Mouse (Mus musculus): ENCODE measurements around the gene Nrxn3. TPM values are rescaled to one million over a fixed set of nuclear protein-coding genes. Genes with fewer than 3 reads are reported as not detected.

The Nrxn3 gene
- polyA plus RNA-seq, 1 experiment from 2014 or later, result 1.4 TPM

DNA sequence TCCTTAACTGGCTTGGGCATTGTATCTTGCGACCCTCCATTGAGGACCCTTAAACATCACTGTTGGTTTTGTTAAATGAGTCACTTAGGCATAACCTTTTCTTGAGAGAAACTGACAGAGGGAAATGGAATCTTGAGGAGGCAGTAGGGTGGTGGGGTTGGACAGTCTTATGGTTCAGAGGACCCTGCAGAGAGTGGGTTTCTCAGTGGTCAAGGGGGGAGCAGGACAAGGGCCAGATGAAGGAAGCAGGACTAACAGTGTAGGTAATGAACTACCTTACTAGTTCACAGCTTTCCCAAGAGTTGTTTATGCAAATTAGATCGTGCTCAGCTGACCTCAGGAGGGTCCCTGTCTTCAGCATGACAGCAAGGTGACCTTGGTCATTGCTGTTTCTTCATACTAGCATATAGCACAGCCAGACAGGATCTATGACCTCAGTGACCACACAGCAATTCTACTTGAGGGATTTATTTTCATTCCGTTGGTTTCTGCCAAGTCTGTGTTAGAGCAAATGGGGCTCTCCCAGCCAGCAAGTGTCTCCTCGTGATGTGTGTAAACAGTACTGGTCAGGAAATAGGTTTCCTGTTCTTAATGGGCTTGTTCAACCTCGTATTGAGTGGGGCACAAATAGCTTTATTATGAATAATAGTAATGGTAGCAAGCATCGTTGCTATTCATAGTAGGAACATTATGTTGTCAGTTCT is 384.4 kb downstream of the Nrxn3 start:
- H3K9ac ChIP-seq (ENCODE audit: low read depth, low read length), result no peak overlapping the region
- ATAC-seq, result no peak
- 47% methylated on average over 6 of the region's 6 CpGs for WGBS
- no peaks in the 10 kb centered on the region for H3K36me3 ChIP-seq (ENCODE audit: control insufficient read depth, insufficient read depth, low read length)
- no peaks in the 10 kb centered on the region for H3K4me1 ChIP-seq (ENCODE audit: control insufficient read depth, insufficient read depth, low read length)
- H3K27ac ChIP-seq (ENCODE audit: low read length), result no peak overlapping the region
- H3K4me3 ChIP-seq (ENCODE audit: low read length), result no peak overlapping the region
- no peaks in the 10 kb centered on the region for H3K27me3 ChIP-seq (replicated peaks; ENCODE audit: control insufficient read depth, insufficient read depth, low read length)
- no peaks in the 10 kb centered on the region for H3K9me3 ChIP-seq (ENCODE audit: control insufficient read depth, low read length)
- no peak overlapping the region for H3K4me2 ChIP-seq (ENCODE audit: low read depth, low read length)

DNA sequence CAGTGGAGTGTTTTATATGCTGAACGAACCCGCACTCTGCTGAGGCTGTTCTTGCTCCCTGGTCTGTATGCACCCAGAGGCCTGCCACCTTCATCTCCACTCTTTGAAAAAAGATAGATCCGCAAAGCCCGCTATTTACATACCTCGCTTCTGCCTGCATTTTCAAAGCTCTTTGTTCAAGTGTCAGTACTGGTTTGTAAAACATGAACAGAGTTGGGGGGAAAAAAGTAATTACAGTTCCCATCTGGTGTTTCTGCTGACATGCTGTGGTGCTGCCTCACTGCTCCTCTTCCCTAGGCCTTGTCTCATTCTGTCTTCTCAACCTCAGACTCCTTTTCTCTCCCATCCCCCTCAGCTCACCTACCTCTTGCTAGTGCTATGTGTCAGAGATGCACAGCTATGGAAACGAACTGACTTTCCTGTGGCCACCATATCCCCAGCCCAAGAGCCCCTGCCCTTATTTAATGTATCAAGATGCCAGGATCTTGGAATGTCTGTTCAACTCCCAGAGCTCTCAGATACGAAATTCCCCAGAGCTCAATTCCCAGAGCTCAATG is 387.2 kb downstream of the Nrxn3 start:
- WGBS, result 69% methylated on average over 7 of the region's 7 CpGs
- H3K4me2 ChIP-seq (ENCODE audit: low read depth, low read length), result no peak overlapping the region

DNA sequence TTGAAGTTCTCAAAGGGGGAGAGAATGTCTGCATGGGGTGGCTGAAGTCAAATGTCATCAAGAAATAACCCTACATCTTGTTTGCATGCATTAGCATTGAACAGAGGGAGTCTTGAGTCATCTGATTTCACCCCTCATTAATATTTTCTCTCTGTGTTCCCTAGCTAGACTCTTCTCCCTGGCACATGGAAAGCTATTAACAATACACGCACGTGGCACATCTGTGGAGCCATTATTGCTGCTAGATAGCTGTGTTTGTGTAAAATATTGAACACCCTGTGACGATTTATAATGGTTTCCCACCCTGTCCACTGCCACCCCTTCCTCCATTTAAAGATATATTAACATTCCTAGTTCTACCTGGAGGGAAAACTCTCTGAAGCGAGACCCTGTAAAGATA is 405.9 kb downstream of the Nrxn3 start:
- 62% methylated on average over 4 of the region's 4 CpGs for WGBS
- no peak for ATAC-seq
- H3K36me3 ChIP-seq (ENCODE audit: control insufficient read depth, insufficient read depth, low read length), result no peaks in the 10 kb centered on the region

More for the DNA sequence above, 387.2 kb downstream of the Nrxn3 start:
- Histone ChIP-seq H3K9me3 (ENCODE audit: control insufficient read depth, low read length) (no peaks in the 10 kb centered on the region), H3K4me3 (ENCODE audit: low read length) (no peak overlapping the region), H3K27ac (ENCODE audit: low read length) (no peak overlapping the region), H3K9ac (ENCODE audit: low read depth, low read length) (no peak overlapping the region), H3K27me3 (replicated peaks; ENCODE audit: control insufficient read depth, insufficient read depth, low read length) (no peaks in the 10 kb centered on the region), H3K4me1 (ENCODE audit: control insufficient read depth, insufficient read depth, low read length) (no peaks in the 10 kb centered on the region), H3K36me3 (ENCODE audit: control insufficient read depth, insufficient read depth, low read length) (no peaks in the 10 kb centered on the region)
- ATAC-seq, result no peak

DNA sequence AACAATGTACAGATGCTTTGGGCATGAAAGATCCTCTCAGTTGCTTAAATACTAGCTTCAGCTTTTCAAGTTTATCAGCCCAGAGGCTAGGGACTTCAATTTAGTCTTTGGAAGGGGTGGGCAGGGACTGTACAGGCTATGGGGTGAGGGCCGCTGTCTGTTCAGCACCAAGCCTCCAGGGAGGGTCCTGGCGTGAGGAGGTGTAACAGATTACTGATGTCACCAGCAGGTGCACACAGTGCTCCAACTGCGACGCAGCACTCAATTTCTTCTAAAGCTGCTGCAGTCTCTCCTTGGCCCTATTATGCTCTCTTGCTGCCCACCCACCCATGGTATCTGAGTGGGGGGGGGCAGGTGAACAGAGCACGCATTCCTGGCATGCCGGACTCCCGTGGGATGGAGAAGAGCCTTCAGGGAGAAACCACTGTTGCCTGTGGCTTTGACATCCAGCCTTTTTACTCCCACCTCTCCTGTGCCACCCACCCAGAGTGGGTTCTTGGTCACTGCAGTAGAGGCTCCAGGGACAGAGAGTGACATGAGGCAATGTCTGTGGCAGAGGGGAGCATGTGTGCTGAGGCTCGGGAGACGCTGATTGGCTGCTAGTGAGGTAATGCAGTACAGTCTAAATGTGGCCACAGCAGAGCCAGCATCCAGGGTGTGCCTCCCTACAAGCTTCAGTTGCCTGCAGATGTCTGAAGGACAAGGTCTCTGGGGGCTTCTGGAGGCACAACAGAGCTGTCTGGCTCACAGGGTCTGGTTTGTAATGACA is 406.6 kb downstream of the Nrxn3 start:
- WGBS, result 56% methylated on average over 9 of the region's 9 CpGs
- Histone ChIP-seq H3K4me2 (ENCODE audit: low read depth, low read length) (no peak overlapping the region), H3K4me3 (ENCODE audit: low read length) (no peak overlapping the region), H3K9me3 (ENCODE audit: control insufficient read depth, low read length) (no peaks in the 10 kb centered on the region), H3K27me3 (replicated peaks; ENCODE audit: control insufficient read depth, insufficient read depth, low read length) (no peaks in the 10 kb centered on the region), H3K9ac (ENCODE audit: low read depth, low read length) (no peak overlapping the region), H3K36me3 (ENCODE audit: control insufficient read depth, insufficient read depth, low read length) (no peaks in the 10 kb centered on the region), H3K4me1 (ENCODE audit: control insufficient read depth, insufficient read depth, low read length) (no peaks in the 10 kb centered on the region), H3K27ac (ENCODE audit: low read length) (no peak overlapping the region)
- no peak for ATAC-seq

More for the DNA sequence above, 405.9 kb downstream of the Nrxn3 start:
- H3K27me3 ChIP-seq (replicated peaks; ENCODE audit: control insufficient read depth, insufficient read depth, low read length), result no peaks in the 10 kb centered on the region
- H3K4me2 ChIP-seq (ENCODE audit: low read depth, low read length), result no peak overlapping the region
- H3K9ac ChIP-seq (ENCODE audit: low read depth, low read length), result no peak overlapping the region
- H3K9me3 ChIP-seq (ENCODE audit: control insufficient read depth, low read length), result no peaks in the 10 kb centered on the region
- no peaks in the 10 kb centered on the region for H3K4me1 ChIP-seq (ENCODE audit: control insufficient read depth, insufficient read depth, low read length)
- H3K4me3 ChIP-seq (ENCODE audit: low read length), result no peak overlapping the region
- no peak overlapping the region for H3K27ac ChIP-seq (ENCODE audit: low read length)

DNA sequence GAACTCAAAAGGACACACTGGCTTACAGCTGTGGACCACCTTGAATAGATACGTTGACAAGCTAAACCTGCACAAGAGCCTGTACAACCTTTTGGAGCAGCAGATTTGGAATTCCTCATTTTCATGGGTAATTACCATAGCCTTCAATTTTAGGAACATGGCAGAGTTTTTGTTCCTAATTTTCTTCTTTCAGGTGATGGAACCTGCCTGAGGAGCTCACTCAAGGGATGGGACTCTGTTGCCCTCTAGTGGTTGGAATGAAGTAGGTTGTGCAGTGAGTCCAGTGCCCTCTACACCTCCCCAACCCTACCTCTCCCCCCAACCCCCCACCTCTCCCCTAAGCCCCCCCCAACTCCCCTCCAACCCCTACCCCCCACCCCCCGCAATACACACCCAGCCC is 411.7 kb downstream of the Nrxn3 start:
- H3K27me3 ChIP-seq (replicated peaks; ENCODE audit: control insufficient read depth, insufficient read depth, low read length), result no peaks in the 10 kb centered on the region
- no peak overlapping the region for H3K27ac ChIP-seq (ENCODE audit: low read length)
- H3K9me3 ChIP-seq (ENCODE audit: control insufficient read depth, low read length), result no peaks in the 10 kb centered on the region
- H3K4me3 ChIP-seq (ENCODE audit: low read length), result no peak overlapping the region
- H3K36me3 ChIP-seq (ENCODE audit: control insufficient read depth, insufficient read depth, low read length), result no peaks in the 10 kb centered on the region
- H3K4me2 ChIP-seq (ENCODE audit: low read depth, low read length), result no peak overlapping the region
- H3K9ac ChIP-seq (ENCODE audit: low read depth, low read length), result no peak overlapping the region
- 81% methylated on average over 2 of the region's 2 CpGs for WGBS
- ATAC-seq, result no peak
- H3K4me1 ChIP-seq (ENCODE audit: control insufficient read depth, insufficient read depth, low read length), result no peaks in the 10 kb centered on the region

DNA sequence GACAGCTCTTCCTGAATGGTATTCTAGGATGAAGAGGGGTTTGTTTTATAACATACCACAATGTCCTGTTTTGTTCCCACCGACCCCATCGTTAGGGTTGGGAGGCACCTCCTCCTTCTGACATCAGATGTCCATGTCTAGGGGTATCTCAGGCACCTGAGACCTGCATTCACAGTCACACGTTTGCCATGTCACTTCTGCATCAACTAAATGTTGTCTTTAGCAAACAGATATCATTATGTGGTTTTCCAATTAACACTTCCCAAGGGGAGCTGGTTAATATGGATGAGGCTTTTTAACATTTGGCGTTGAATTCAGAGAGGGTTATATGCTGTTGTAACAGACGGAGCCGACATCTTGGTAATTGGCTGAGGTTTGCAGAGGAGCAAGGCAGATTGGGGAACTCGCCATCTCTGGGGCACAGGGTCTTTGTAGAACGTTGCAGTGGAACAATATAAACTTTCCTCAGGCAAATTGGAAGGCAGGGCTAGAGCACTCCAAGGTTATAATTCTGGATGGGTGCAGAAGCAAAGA is 412.2 kb downstream of the Nrxn3 start:
- H3K4me1 ChIP-seq (ENCODE audit: control insufficient read depth, insufficient read depth, low read length), result no peaks in the 10 kb centered on the region
- no peak overlapping the region for H3K9ac ChIP-seq (ENCODE audit: low read depth, low read length)
- no peak for ATAC-seq
- 67% methylated on average over 8 of the region's 8 CpGs for WGBS
- H3K4me2 ChIP-seq (ENCODE audit: low read depth, low read length), result no peak overlapping the region
- no peaks in the 10 kb centered on the region for H3K36me3 ChIP-seq (ENCODE audit: control insufficient read depth, insufficient read depth, low read length)
- no peaks in the 10 kb centered on the region for H3K27me3 ChIP-seq (replicated peaks; ENCODE audit: control insufficient read depth, insufficient read depth, low read length)
- H3K9me3 ChIP-seq (ENCODE audit: control insufficient read depth, low read length), result no peaks in the 10 kb centered on the region
- H3K4me3 ChIP-seq (ENCODE audit: low read length), result no peak overlapping the region
- H3K27ac ChIP-seq (ENCODE audit: low read length), result no peak overlapping the region

DNA sequence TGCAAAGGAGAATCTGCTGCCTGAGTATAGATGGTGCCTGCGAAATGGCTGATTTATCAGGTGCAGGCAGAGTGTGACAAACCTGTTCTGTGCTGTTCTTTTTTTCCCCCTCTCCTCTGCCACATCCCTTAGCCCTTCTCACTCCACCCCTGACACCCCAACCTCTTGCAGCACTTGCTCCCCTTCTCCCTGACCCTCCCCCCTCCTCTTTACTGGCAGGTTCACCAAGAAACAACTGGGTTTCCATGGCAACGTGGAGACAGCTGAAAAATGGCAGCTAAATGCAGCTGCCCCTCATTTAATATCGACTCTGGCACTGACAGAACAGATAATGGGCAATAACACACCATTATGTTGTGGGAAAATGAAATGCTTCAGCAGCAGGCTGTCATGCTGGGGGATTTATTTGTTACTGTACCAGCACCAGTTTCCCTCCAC is 426.3 kb downstream of the Nrxn3 start:
- Histone ChIP-seq H3K27ac (ENCODE audit: low read length) (no peak overlapping the region), H3K27me3 (replicated peaks; ENCODE audit: control insufficient read depth, insufficient read depth, low read length) (no peaks in the 10 kb centered on the region), H3K9ac (ENCODE audit: low read depth, low read length) (no peak overlapping the region), H3K9me3 (ENCODE audit: control insufficient read depth, low read length) (no peaks in the 10 kb centered on the region), H3K4me2 (ENCODE audit: low read depth, low read length) (no peak overlapping the region), H3K36me3 (ENCODE audit: control insufficient read depth, insufficient read depth, low read length) (no peaks in the 10 kb centered on the region), H3K4me1 (ENCODE audit: control insufficient read depth, insufficient read depth, low read length) (no peaks in the 10 kb centered on the region), H3K4me3 (ENCODE audit: low read length) (no peak overlapping the region)
- 32% methylated on average over 3 of the region's 3 CpGs for WGBS
- ATAC-seq, result no peak

DNA sequence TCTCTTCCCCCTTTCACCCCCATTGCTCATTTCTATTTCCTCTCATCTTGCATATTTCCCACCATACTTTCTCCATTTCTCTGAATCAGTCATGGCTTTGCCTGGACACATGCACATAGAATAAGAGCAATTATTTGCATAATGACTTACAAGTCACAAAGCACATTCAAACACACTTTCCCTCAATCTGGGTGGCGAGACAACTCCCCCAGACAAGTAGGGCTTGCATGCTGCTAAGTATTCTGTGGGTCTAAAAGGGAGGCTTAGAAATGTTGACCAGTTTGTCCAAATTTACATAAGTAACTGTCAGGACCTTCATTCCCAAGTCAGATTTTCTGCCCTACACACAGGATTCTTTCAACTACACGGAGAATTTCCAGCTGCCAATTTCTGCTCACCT is 426.8 kb downstream of the Nrxn3 start:
- no peak overlapping the region for H3K4me2 ChIP-seq (ENCODE audit: low read depth, low read length)
- no peaks in the 10 kb centered on the region for H3K27me3 ChIP-seq (replicated peaks; ENCODE audit: control insufficient read depth, insufficient read depth, low read length)
- H3K4me3 ChIP-seq (ENCODE audit: low read length), result no peak overlapping the region
- no peak overlapping the region for H3K9ac ChIP-seq (ENCODE audit: low read depth, low read length)
- H3K9me3 ChIP-seq (ENCODE audit: control insufficient read depth, low read length), result no peaks in the 10 kb centered on the region
- ATAC-seq, result no peak
- 60% methylated on average over 2 of the region's 2 CpGs for WGBS
- H3K27ac ChIP-seq (ENCODE audit: low read length), result no peak overlapping the region
- no peaks in the 10 kb centered on the region for H3K36me3 ChIP-seq (ENCODE audit: control insufficient read depth, insufficient read depth, low read length)
- H3K4me1 ChIP-seq (ENCODE audit: control insufficient read depth, insufficient read depth, low read length), result no peaks in the 10 kb centered on the region

DNA sequence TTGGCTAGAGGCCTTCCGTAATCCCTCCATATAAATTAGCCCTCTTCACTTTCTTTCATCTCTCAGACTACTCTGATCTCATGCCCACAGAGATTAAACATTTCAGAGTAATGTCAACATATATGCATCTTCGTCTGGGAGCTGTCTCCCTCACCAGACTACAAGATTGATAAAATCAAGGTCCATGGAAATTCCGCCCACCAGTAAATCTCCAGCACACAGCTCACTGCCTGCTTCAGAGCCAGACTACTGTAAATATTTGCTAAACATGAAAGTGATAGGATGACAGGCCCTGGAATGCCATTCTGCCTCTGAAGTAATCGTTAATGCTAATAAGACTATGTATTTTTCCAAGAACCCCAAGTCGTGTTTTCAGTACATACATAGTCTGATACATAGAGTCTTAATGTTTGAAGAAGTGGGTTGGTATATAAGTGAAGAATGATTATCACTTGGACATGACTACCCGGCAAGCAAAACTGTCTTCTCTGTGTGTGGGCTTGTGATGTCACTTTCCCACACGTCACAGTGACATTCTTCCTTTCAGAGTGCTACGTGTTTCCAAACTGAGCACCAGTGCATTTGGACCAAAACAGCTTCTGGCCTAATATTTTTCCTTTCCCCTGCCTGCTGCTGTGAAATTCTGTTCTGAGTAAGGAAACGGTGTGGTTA is 433.5 kb downstream of the Nrxn3 start:
- H3K27ac ChIP-seq (ENCODE audit: low read length), result peak overlapping the region; percentile 33; the same call in 1 of the 2 replicates
- no peaks in the 10 kb centered on the region for H3K27me3 ChIP-seq (replicated peaks; ENCODE audit: control insufficient read depth, insufficient read depth, low read length)
- no peaks in the 10 kb centered on the region for H3K9me3 ChIP-seq (ENCODE audit: control insufficient read depth, low read length)
- no peaks in the 10 kb centered on the region for H3K4me1 ChIP-seq (ENCODE audit: control insufficient read depth, insufficient read depth, low read length)
- ATAC-seq, result peak; percentile 77
- no peak overlapping the region for H3K9ac ChIP-seq (ENCODE audit: low read depth, low read length)
- H3K4me3 ChIP-seq (ENCODE audit: low read length), result no peak overlapping the region
- H3K4me2 ChIP-seq (ENCODE audit: low read depth, low read length), result no peak overlapping the region
- H3K36me3 ChIP-seq (ENCODE audit: control insufficient read depth, insufficient read depth, low read length), result no peaks in the 10 kb centered on the region
- WGBS, result 35% methylated on average over 9 of the region's 9 CpGs
